In the genomic region with DNA sequence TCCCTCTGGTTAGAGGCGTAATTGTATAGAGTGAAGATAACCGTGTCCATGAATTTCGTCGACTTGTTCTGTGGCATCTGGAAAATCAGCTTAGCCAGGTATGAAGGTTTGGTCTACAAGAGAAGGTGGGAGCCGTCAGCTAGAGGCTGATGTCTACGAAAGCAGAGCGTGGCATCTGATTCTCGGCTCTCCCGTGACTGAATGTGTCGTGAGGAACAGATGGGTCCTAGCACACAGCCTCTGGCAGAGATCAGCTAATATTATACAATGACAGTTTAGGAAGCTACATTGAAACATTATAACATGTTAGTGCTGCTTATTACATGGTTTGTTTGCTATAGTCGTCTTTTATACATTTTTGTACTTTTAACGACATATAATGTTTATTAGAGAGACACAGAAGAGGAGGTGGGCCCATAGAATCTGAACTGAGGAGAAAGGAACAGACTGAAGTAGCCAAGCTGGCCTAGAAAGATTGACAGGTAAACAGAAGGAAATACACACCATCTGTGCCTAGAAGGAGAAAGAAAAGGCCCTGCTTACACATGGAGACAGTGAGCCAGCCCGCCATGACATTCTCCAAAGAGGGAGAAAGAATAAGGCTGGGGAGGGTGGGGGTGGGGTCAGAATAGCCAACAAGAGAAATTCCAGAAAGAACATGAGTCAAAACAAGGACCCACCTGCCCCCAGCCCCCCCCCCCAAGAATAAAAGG, we compare ENCODE assay signal across 22 mouse cellular contexts. TPM values are rescaled to one million over a fixed set of nuclear protein-coding genes. Genes with fewer than 3 reads are reported as not detected.
DNase-seq lines count a peak whose midpoint lies in the region; ATAC-seq lines count a peak whose summit lies in the region.
"Had no signal": no experiment of that assay in that cellular context is flagged by ENCODE, and none has a peak within 500 bp of the region (broad histone marks: within the 10 kb centered on the region; RNA-seq: fewer than 3 reads in every experiment).

No protein-coding gene starts in this region.

- no peak overlapping the region for H3K4me2 ChIP-seq in forebrain, embryonic 15.5 days (replicated peaks)
- no peak overlapping the region for H3K4me2 ChIP-seq in forebrain, embryonic 11.5 days (ENCODE audit: low read depth, low read length, severe bottlenecking)
- H3K4me2 ChIP-seq in forebrain, embryonic 16.5 days (ENCODE audit: low read length) = no peak overlapping the region

- H3K36me3 ChIP-seq in forebrain, embryonic 15.5 days = no peaks in the 10 kb centered on the region
- peaks cover 2% of the 10 kb centered on the region for H3K36me3 ChIP-seq in forebrain, embryonic 11.5 days (ENCODE audit: control insufficient read depth, insufficient read depth, low read length)
- no peaks in the 10 kb centered on the region for H3K36me3 ChIP-seq in forebrain, embryonic 16.5 days (ENCODE audit: control insufficient read depth, insufficient read depth)

- WGBS in forebrain, embryonic 15.5 days = 67% methylated on average over 13 of the region's 13 CpGs
- 88% methylated on average over 13 of the region's 13 CpGs for WGBS in forebrain, embryonic 11.5 days
- WGBS in forebrain, embryonic 16.5 days = 63% methylated on average over 13 of the region's 13 CpGs

- H3K9me3 ChIP-seq in forebrain, embryonic 15.5 days = no peaks in the 10 kb centered on the region
- no peaks in the 10 kb centered on the region for H3K9me3 ChIP-seq in forebrain, embryonic 11.5 days (ENCODE audit: control insufficient read depth, low read length)
- no peaks in the 10 kb centered on the region for H3K9me3 ChIP-seq in forebrain, embryonic 16.5 days (ENCODE audit: control insufficient read depth, low read length)
- H3K9me3 ChIP-seq: embryonic facial prominence, embryonic 10.5 days; heart, embryonic 10.5 days had no signal

- peak; percentile 90 for ATAC-seq in forebrain, embryonic 15.5 days (replicated peaks)
- ATAC-seq in forebrain, embryonic 11.5 days (replicated peaks; ENCODE audit: low FRiP score) = no peak
- ATAC-seq in forebrain, embryonic 16.5 days = peak; percentile 90
- ATAC-seq: activated CD4-positive, CD25-positive, alpha-beta regulatory T cell, adult 4 months; hindbrain, postnatal 0 days; Patski had no signal

- H3K4me1 ChIP-seq in forebrain, embryonic 15.5 days = peaks cover 7% of the 10 kb centered on the region
- no peaks in the 10 kb centered on the region for H3K4me1 ChIP-seq in forebrain, embryonic 11.5 days (replicated peaks; ENCODE audit: control insufficient read depth, insufficient read depth, low read length)
- peaks cover 17% of the 10 kb centered on the region for H3K4me1 ChIP-seq in forebrain, embryonic 16.5 days (replicated peaks; ENCODE audit: control insufficient read depth, insufficient read depth, low read length)

- H3K9ac ChIP-seq in forebrain, embryonic 15.5 days (replicated peaks) = no peak overlapping the region
- no peak overlapping the region for H3K9ac ChIP-seq in forebrain, embryonic 11.5 days (ENCODE audit: low read length)
- H3K9ac ChIP-seq in forebrain, embryonic 16.5 days (replicated peaks; ENCODE audit: low read depth, low read length) = no peak overlapping the region

- H3K27me3 ChIP-seq in forebrain, embryonic 15.5 days = no peaks in the 10 kb centered on the region
- H3K27me3 ChIP-seq in forebrain, embryonic 11.5 days (ENCODE audit: control insufficient read depth, insufficient read depth, low read length) = no peaks in the 10 kb centered on the region
- H3K27me3 ChIP-seq in forebrain, embryonic 16.5 days (replicated peaks; ENCODE audit: control insufficient read depth, insufficient read depth, low read length) = no peaks in the 10 kb centered on the region
- H3K27me3 ChIP-seq: CH12.LX, Patski had no signal

- H3K4me3 ChIP-seq in forebrain, embryonic 15.5 days = no peak overlapping the region
- no peak overlapping the region for H3K4me3 ChIP-seq in forebrain, embryonic 11.5 days (ENCODE audit: low read depth, low read length)
- H3K4me3 ChIP-seq in forebrain, embryonic 16.5 days (replicated peaks; ENCODE audit: low read length) = no peak overlapping the region
- H3K4me3 ChIP-seq: embryonic facial prominence, embryonic 10.5 days; erythroblast, embryonic 14.5 days; gastrocnemius, adult 2 months; heart, embryonic 10.5 days had no signal

- DNase-seq in forebrain, embryonic 11.5 days (ENCODE audit: low spot score) = no peak
- DNase-seq in layer of hippocampus, adult 11-12 months (ENCODE audit: low spot score) = peak; percentile 17
- DNase-seq in layer of hippocampus, postnatal 25 days (ENCODE audit: extremely low spot score in 1 of 2, low spot score in 1 of 2) = no peak
- DNase-seq in brain, adult 2 months (ENCODE audit: low read depth, low spot score) = peak; percentile 12
- no peak for DNase-seq in spleen, adult 12 weeks (ENCODE audit: low spot score)
- DNase-seq in spleen, postnatal 36 days (ENCODE audit: low spot score in 2 of 2) = no peak
- DNase-seq: adrenal gland, postnatal 14 days; cerebellum, adult 2 months; gastrocnemius, adult 2 months; gastrocnemius, postnatal 36 days; heart, adult 18-20 months; heart, postnatal 10 days; kidney, adult 11 months had no signal

- peak overlapping the region; percentile 72 for H3K27ac ChIP-seq in forebrain, embryonic 15.5 days (replicated peaks)
- H3K27ac ChIP-seq in forebrain, embryonic 11.5 days (ENCODE audit: low read depth, low read length) = no peak overlapping the region
- peak overlapping the region; percentile 62 for H3K27ac ChIP-seq in forebrain, embryonic 16.5 days (ENCODE audit: low read length)
- H3K27ac ChIP-seq: embryonic facial prominence, embryonic 10.5 days; gastrocnemius, adult 2 months; heart, embryonic 10.5 days; hindbrain, postnatal 0 days had no signal

RNA-seq across cellular contexts. Expression of gene F2rl2, which starts 30.9 kb away (rescaled TPM):
- 0.26 and 0.32 TPM in 2 replicates for polyA plus RNA-seq in forebrain, embryonic 15.5 days (2015; fragmentation: Nextera tagmentation; extraction: Ambion mirVana)
- polyA plus RNA-seq in forebrain, embryonic 11.5 days (2014; fragmentation: Nextera tagmentation; extraction: Ambion mirVana) = 2.3 and 3.1 TPM in 2 replicates
- under 1 TPM; 0.27 to 0.47 TPM for total RNA-seq in layer of hippocampus, postnatal 25 days (2021)
- polyA plus RNA-seq in forebrain, embryonic 16.5 days (2015; fragmentation: Nextera tagmentation; extraction: Ambion mirVana) = 0.24 and 0.35 TPM in 2 replicates
- total RNA-seq: gastrocnemius, adult 2 months; gastrocnemius, postnatal 36 days had no signal
- polyA plus RNA-seq: erythroblast, embryonic 14.5 days; Patski had no signal

RNA-seq across cellular contexts. Expression of gene F2r, which starts 47.5 kb away (rescaled TPM):
- 78.9 and 82.8 TPM in 2 replicates for polyA plus RNA-seq in forebrain, embryonic 15.5 days (2015; fragmentation: Nextera tagmentation; extraction: Ambion mirVana)
- 121 and 122 TPM in 2 replicates for polyA plus RNA-seq in forebrain, embryonic 11.5 days (2014; fragmentation: Nextera tagmentation; extraction: Ambion mirVana)
- 1 to 10 TPM; 5.4 to 5.8 TPM for total RNA-seq in layer of hippocampus, postnatal 25 days (2021)
- polyA plus RNA-seq in forebrain, embryonic 16.5 days (2015; fragmentation: Nextera tagmentation; extraction: Ambion mirVana) = 68.7 and 85.1 TPM in 2 replicates

Comparison
In these comparisons a context has a peak if more than half of its experiments do, and no peak if none do; other contexts are left out.
1. DNase-seq: peak in layer of hippocampus, adult 11-12 months (single experiment) and brain, adult 2 months (single experiment); none in forebrain, embryonic 11.5 days (single experiment), layer of hippocampus, postnatal 25 days (0 of 2), spleen, adult 12 weeks (single experiment) and spleen, postnatal 36 days (0 of 2).